Mouse (Mus musculus) intestine, postnatal 0 days (tissue): ENCODE data around the gene Scg3. TPM values are rescaled to one million over a fixed set of nuclear protein-coding genes. Genes with fewer than 3 reads are reported as not detected.

Experiments
- ATAC-seq: fragments of 200-750 bp; cut with Nextera tagmentation; 2 replicates; pipeline ENCODE4 v1.8.0; 2017; ENCODE audit warnings: mild to moderate bottlenecking, moderate TSS enrichment, moderate library complexity
- H3K27ac ChIP-seq: fragments of 300-500 bp; sonication (generic); 2 replicates; pipeline ENCODE4 v1.5.1; 2014; ENCODE audit warnings: mild to moderate bottlenecking, low read depth, low read length, moderate library complexity
- H3K27me3 ChIP-seq: fragments of 300-500 bp; sonication (generic); replicated peaks from 2 replicates; pipeline ENCODE4 v1.6.1; 2014; ENCODE audit warnings: low read length, mixed read lengths; ENCODE audit not compliant: control insufficient read depth, insufficient read depth
- H3K36me3 ChIP-seq: fragments of 300-500 bp; sonication (generic); 2 replicates; pipeline ENCODE4 v1.6.1; 2014; ENCODE audit warnings: mild to moderate bottlenecking, moderate library complexity; ENCODE audit not compliant: control insufficient read depth, insufficient read depth
- H3K4me1 ChIP-seq: fragments of 300-500 bp; sonication (generic); replicated peaks from 2 replicates; pipeline ENCODE4 v1.6.1; 2014; ENCODE audit warnings: antibody characterized with exemption, low read length, mixed read lengths; ENCODE audit not compliant: control insufficient read depth, insufficient read depth
- H3K4me2 ChIP-seq: fragments of 300-500 bp; sonication (generic); replicated peaks from 2 replicates; pipeline ENCODE4 v1.6.1; 2014; ENCODE audit warnings: low read depth, mild to moderate bottlenecking, moderate library complexity
- H3K4me3 ChIP-seq: fragments of 300-500 bp; sonication (generic); 2 replicates; pipeline ENCODE4 v1.5.1; 2014; ENCODE audit warnings: low read depth, low read length
- H3K9ac ChIP-seq: fragments of 300-500 bp; sonication (generic); 2 replicates; pipeline ENCODE4 v1.6.1; 2014; ENCODE audit warnings: mild to moderate bottlenecking, low read depth, low read length
- H3K9me3 ChIP-seq: fragments of 300-500 bp; sonication (generic); 2 replicates; pipeline ENCODE4 v1.6.1; 2016; ENCODE audit warnings: mixed run types; ENCODE audit not compliant: control insufficient read depth
- CTCF ChIP-seq: sonication (generic); IDR thresholded peaks from 2 replicates; pipeline ENCODE4 v1.5.1; 2016; ENCODE audit warnings: low read depth, mild to moderate bottlenecking, control low read depth, antibody characterized with exemption, moderate library complexity
- whole genome bisulfite sequencing: fragments of 180-500 bp; shearing (Covaris S2); extraction: QIAGEN DNeasy Blood & Tissue Kit; methylation state at CpG from one replicate; pipeline ENCODE4 v1.1.7; 2014; 5-methylcytosine and 5-hydroxymethylcytosine counted together
- polyA plus RNA-seq: library from polyadenylated mRNA; unstranded; fragments of >200 nt; fragmentation: Nextera tagmentation; extraction: Ambion mirVana; gene quantifications from 2 replicates; pipeline ENCODE4 v1.2.1, GENCODE M21; 2015

The Scg3 gene
- polyA plus RNA-seq, 1 experiment from 2014 or later, result 6.7 TPM

DNA sequence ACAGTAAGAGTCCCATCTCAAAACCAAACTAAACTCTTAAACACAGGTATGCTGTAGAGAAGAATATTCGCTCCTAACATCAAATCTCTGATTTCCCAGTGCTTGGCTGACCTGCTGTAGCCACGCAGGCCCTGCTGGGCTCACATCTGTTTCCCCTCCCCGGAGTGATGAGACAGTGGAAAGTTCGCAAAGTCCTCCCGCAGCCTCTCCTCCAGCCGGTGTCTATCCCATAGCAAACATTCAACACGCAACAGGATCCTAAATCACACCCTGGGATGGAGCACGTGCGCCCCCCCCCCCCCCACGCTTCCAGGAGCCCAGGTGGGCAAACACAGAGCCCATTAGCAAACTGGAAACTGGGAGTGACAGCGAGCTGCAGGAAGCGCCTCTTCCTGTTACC is 82.3 kb downstream of the Scg3 start:
- TF ChIP-seq CTCF, result no peak
- Histone ChIP-seq H3K9ac (no peak overlapping the region), H3K4me2 (peak overlapping the region; percentile 21; the same call in 1 of the 2 replicates), H3K27ac (no peak overlapping the region), H3K9me3 (no peaks in the 10 kb centered on the region), H3K27me3 (no peaks in the 10 kb centered on the region), H3K4me3 (no peak overlapping the region), H3K36me3 (no peaks in the 10 kb centered on the region), H3K4me1 (no peaks in the 10 kb centered on the region)
- no peak for ATAC-seq
- 13% methylated on average over 12 of the region's 12 CpGs for WGBS

DNA sequence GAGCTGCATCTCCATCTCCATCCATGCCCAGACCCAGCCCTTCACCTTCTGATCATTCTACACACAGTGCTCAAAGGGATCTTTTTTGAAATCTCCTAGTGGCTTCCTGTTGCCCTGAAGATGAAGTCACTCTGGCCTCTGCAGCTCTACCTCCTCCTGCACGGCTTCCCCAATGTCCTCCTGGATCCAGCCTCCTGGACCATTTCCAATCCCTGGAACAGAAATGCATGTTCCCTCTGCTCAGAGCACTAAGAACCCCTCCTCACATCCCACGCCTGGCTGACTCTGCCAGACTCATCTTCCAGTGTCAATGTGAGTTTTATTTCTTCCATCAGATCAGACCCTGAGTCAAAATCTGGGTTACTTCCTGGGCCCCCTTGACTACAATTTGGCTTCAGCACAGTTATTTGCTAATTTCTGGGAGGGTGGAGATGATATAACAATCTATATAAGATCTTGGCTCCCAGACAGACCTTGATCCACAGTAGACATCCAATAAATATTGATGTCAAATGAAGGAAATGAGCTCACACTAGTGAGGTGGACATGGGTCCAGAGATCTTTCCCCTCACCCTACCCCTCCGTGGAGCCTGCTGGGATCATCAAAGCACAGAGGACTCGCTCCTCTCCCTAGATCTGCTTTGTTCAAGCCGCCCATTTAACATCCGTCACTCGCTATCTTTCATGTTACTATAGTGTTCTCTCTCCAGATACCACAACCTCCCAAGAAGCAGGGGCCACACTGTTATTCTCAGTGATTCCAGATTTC is 83.5 kb downstream of the Scg3 start:
- no peaks in the 10 kb centered on the region for H3K27me3 ChIP-seq
- no peak overlapping the region for H3K4me3 ChIP-seq
- TF ChIP-seq CTCF, result no peak
- H3K4me1 ChIP-seq, result no peaks in the 10 kb centered on the region
- WGBS, result 72% methylated on average over 7 of the region's 7 CpGs
- no peak overlapping the region for H3K4me2 ChIP-seq
- no peaks in the 10 kb centered on the region for H3K36me3 ChIP-seq
- H3K9me3 ChIP-seq, result no peaks in the 10 kb centered on the region
- no peak overlapping the region for H3K9ac ChIP-seq
- no peak for ATAC-seq
- H3K27ac ChIP-seq, result no peak overlapping the region

DNA sequence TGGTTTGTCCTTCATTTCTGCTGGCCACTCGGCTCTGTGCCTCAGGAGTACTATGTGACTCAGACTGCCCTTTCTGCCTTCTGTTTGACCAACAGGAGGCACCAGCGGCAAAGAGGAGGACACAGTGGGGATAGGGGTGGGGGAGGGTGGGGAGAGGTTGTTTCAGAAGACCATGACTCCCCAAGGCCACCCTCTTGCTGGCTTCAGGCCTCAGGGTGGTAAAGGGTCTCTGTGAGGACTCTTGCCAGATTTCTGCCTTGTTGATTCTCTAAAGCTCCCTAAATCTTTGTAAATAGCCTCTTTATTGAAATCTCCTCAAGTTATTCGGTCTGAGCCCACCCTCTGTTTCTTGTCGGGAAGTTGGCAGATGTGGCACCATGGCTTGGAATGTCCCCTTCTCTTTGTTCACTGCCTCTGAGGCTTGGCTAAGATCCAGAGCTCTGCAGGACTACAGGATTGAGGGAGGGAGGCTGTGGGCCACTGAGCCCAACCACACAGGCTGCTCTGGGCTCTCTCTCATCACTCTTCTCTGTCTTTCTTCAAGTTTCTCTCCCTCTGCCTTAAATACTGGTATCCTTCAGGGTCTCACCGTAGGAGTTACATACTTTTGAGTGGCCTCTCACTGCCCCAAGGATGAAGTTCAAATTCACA is 84.5 kb downstream of the Scg3 start:
- no peaks in the 10 kb centered on the region for H3K9me3 ChIP-seq
- H3K9ac ChIP-seq, result no peak overlapping the region
- ATAC-seq, result no peak
- H3K27me3 ChIP-seq, result no peaks in the 10 kb centered on the region
- H3K4me2 ChIP-seq, result no peak overlapping the region
- no peaks in the 10 kb centered on the region for H3K4me1 ChIP-seq
- WGBS, result 48% methylated on average over 5 of the region's 5 CpGs
- no peak overlapping the region for H3K27ac ChIP-seq
- H3K36me3 ChIP-seq, result no peaks in the 10 kb centered on the region
- peak; percentile 44 for TF ChIP-seq CTCF
- no peak overlapping the region for H3K4me3 ChIP-seq

- 79% methylated on average over 4 of the region's 4 CpGs for WGBS
- Histone ChIP-seq H3K9ac (no peak overlapping the region), H3K9me3 (no peaks in the 10 kb centered on the region), H3K4me3 (no peak overlapping the region), H3K27ac (no peak overlapping the region), H3K27me3 (no peaks in the 10 kb centered on the region), H3K36me3 (no peaks in the 10 kb centered on the region), H3K4me2 (no peak overlapping the region), H3K4me1 (no peaks in the 10 kb centered on the region)
- ATAC-seq, result no peak
- TF ChIP-seq CTCF, result no peak
These were observed 86.3 kb downstream of the Scg3 start for GRCm38 (mm10) chr9:75597596-75597995.

DNA sequence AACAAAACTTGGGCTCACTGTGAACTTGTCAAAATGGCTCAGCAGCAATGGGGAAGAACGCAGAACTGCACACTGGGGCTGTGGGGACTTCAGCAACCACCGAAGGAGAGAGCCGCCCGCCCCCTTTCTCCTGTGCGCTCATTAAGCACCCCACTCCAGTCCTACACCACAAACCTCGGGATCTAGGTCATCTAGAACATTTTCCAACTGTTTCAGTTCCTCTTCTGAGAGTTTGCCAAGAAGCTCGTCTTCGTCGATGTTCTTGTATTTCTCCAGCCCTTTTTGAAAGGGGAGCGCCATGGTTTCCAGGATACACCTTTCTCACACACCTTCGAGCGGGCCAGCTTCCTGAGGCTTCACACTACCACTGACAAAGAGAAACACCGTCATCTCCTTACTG is 86.8 kb downstream of the Scg3 start:
- Histone ChIP-seq H3K4me3 (no peak overlapping the region), H3K4me2 (no peak overlapping the region), H3K27me3 (no peaks in the 10 kb centered on the region), H3K27ac (no peak overlapping the region), H3K9me3 (no peaks in the 10 kb centered on the region), H3K9ac (no peak overlapping the region), H3K4me1 (no peaks in the 10 kb centered on the region), H3K36me3 (no peaks in the 10 kb centered on the region)
- 85% methylated on average over 13 of the region's 13 CpGs for whole genome bisulfite sequencing
- ATAC-seq, result no peak
- TF ChIP-seq CTCF, result no peak

DNA sequence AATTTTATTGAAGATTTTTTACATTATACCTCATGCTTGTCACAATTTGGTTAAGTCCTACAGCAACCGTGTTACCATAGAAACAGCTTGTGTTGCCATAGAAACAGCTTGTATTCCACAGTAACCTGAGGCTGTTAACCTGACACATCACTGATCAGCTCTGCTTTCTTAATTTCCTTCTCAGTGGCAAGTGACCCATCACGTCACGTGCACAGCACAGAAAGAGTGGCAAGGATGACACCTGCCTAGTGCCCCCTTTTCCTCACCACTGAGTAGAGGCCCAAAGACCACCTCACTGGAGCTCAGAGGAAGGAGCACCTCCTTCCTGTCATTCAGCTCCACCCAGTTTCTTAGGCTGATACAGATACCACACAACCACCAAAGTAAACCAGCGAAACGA is 90.4 kb downstream of the Scg3 start:
- 88% methylated on average over 5 of the region's 5 CpGs for WGBS
- no peak overlapping the region for H3K9ac ChIP-seq
- ATAC-seq, result no peak
- H3K4me1 ChIP-seq, result no peaks in the 10 kb centered on the region
- no peaks in the 10 kb centered on the region for H3K36me3 ChIP-seq
- H3K4me3 ChIP-seq, result no peak overlapping the region
- H3K9me3 ChIP-seq, result no peaks in the 10 kb centered on the region
- H3K27me3 ChIP-seq, result no peaks in the 10 kb centered on the region
- H3K27ac ChIP-seq, result no peak overlapping the region
- TF ChIP-seq CTCF, result no peak
- H3K4me2 ChIP-seq, result no peak overlapping the region

Other genes starting within 250 kb of the Scg3 start
- 14.7 and 16.3 TPM in 2 replicates for gene Leo1, start 242.5 kb downstream of the Scg3 start, polyA plus RNA-seq
- 65.5 and 70.2 TPM in 2 replicates for gene Tmod3, start 124.4 kb downstream of the Scg3 start, polyA plus RNA-seq
- 10.0 and 10.9 TPM in 2 replicates for gene Tmod2, start 72.7 kb downstream of the Scg3 start, polyA plus RNA-seq
- gene Lysmd2, start 58.3 kb downstream of the Scg3 start, polyA plus RNA-seq, result 15.5 and 16.7 TPM in 2 replicates
- 5.2 and 6.5 TPM in 2 replicates for gene Bmp5, start 91.3 kb upstream of the Scg3 start, polyA plus RNA-seq